Mouse (Mus musculus) testis, adult 10 weeks (tissue): ENCODE measurements around the gene Ces2c. TPM values are rescaled to one million over a fixed set of nuclear protein-coding genes. Genes with fewer than 3 reads are reported as not detected.

Experiments used
- polyA plus RNA-seq: library from polyadenylated mRNA; stranded (reverse); fragments of 350-450 nt; fragmentation: Illumina TruSeq; extraction: RNeasy Lipid Tissue Mini Kit (QIAGEN cat#74804); gene quantifications from one replicate; pipeline ENCODE4 v1.2.3, GENCODE M21; 2014; ENCODE audit warnings: low read depth, low replicate concordance

Ces2c gene
- not detected for polyA plus RNA-seq

GRCm38 (mm10) chr8:104846831-104847230 is at the start of gene Ces2c:
Gene Ces2c, plus strand, starts transcription at chr8:104847068.

GRCm38 (mm10) chr8:104831440-104831839 is 15.4 kb upstream of the Ces2c start, which contains the start of gene Ces2b:
Gene Ces2b, plus strand, starts transcription at chr8:104831572.

Other genes starting within 250 kb of the Ces2c start
- not detected for gene Cdh16, start 222.7 kb upstream of the Ces2c start, polyA plus RNA-seq
- gene Rrad, start 215.7 kb upstream of the Ces2c start, polyA plus RNA-seq = not detected
- 1.9 TPM for gene Ciao2b, start 205.1 kb upstream of the Ces2c start, polyA plus RNA-seq
- not detected for gene Ces2a, start 113.1 kb upstream of the Ces2c start, polyA plus RNA-seq
- not detected for gene Ces2b, start 15.5 kb upstream of the Ces2c start, polyA plus RNA-seq
- gene Ces2e, start 79.2 kb downstream of the Ces2c start, polyA plus RNA-seq = 0.41 TPM
- gene Ces2f, start 100.3 kb downstream of the Ces2c start, polyA plus RNA-seq = not detected
- gene Ces2g, start 114.7 kb downstream of the Ces2c start, polyA plus RNA-seq = 1.6 TPM
- 0.08 TPM for gene Ces2h, start 153.8 kb downstream of the Ces2c start, polyA plus RNA-seq
- 0.66 TPM for gene Ces3a, start 201.5 kb downstream of the Ces2c start, polyA plus RNA-seq
- gene Ces3b, start 236.7 kb downstream of the Ces2c start, polyA plus RNA-seq = 0.18 TPM